Mouse (Mus musculus) C2C12 (cell line): ENCODE data around the gene Mroh2a. TPM values are rescaled to one million over a fixed set of nuclear protein-coding genes. Genes with fewer than 3 reads are reported as not detected.

ENCODE experiments used
- H3K27me3 ChIP-seq: one replicate; pipeline ENCODE4 v1.6.1; 2011; ENCODE audit not compliant: control insufficient read depth, insufficient read depth, insufficient read length
- H3K36me3 ChIP-seq: one replicate; pipeline ENCODE4 v1.6.1; 2011; ENCODE audit not compliant: control insufficient read depth, insufficient read depth
- H3K4me3 ChIP-seq: one replicate; pipeline ENCODE4 v1.5.1; 2011; ENCODE audit warnings: mild to moderate bottlenecking, control low read depth; ENCODE audit not compliant: poor library complexity, insufficient read depth, severe bottlenecking
- H3K79me2 ChIP-seq: one replicate; pipeline ENCODE4 v1.6.1; 2011; ENCODE audit not compliant: control insufficient read depth, insufficient read depth
- H3K79me3 ChIP-seq: one replicate; pipeline ENCODE4 v1.6.1; 2011; ENCODE audit warnings: low read depth, control low read depth
- H3ac ChIP-seq: one replicate; pipeline ENCODE3; 2011; ENCODE audit warnings: low read depth; ENCODE audit not compliant: control insufficient read depth, insufficient read length
- CEBPB ChIP-seq: IDR thresholded peaks from one replicate; pipeline ENCODE4 v1.6.1; 2011; ENCODE audit warnings: low read depth, mild to moderate bottlenecking, control low read depth, moderate library complexity
- CTCF ChIP-seq: IDR thresholded peaks from one replicate; pipeline ENCODE4 v1.5.1; 2011; ENCODE audit not compliant: control insufficient read depth, insufficient read depth, insufficient read length
- FOSL1 ChIP-seq: IDR thresholded peaks from one replicate; pipeline ENCODE4 v1.8.0; 2011; ENCODE audit warnings: mild to moderate bottlenecking, low read length; ENCODE audit not compliant: poor library complexity, insufficient read depth, severe bottlenecking
- MAX ChIP-seq: IDR thresholded peaks from one replicate; pipeline ENCODE4 v1.6.1; 2011; ENCODE audit warnings: mild to moderate bottlenecking, control low read depth
- MYOD1 ChIP-seq: IDR thresholded peaks from one replicate; pipeline ENCODE4 v1.6.1; 2011; ENCODE audit warnings: low read depth; ENCODE audit not compliant: control insufficient read depth, insufficient read length
- MYOG ChIP-seq: IDR thresholded peaks from one replicate; pipeline ENCODE4 v1.6.1; 2011; ENCODE audit not compliant: control insufficient read depth, insufficient read length; ENCODE audit errors: extremely low read depth
- USF1 ChIP-seq: IDR thresholded peaks from one replicate; pipeline ENCODE4 v1.6.1; 2011; ENCODE audit warnings: low read depth, mild to moderate bottlenecking, control low read depth, moderate library complexity
- polyA plus RNA-seq: library from polyadenylated mRNA; unstranded; fragments of >200 nt; fragmentation: generic; extraction: Trizol; gene quantifications from one replicate; pipeline ENCODE4 v1.2.1, GENCODE M21; 2012; ENCODE audit warnings: missing spikeins

Gene Mroh2a
- polyA plus RNA-seq, 1 experiment = 0.69 TPM

GRCm38 (mm10) chr1:88263778-88264177, 37.0 kb downstream of the Mroh2a start:
- no peak overlapping the region for H3K4me3 ChIP-seq
- H3K79me2 ChIP-seq = peaks cover 62% of the 10 kb centered on the region
- no peaks in the 10 kb centered on the region for H3K27me3 ChIP-seq
- TF ChIP-seq MAX (no peak), CTCF (no peak), USF1 (no peak), CEBPB (no peak), MYOG (no peak), MYOD1 (no peak)
- H3ac ChIP-seq = no peak overlapping the region
- H3K36me3 ChIP-seq = peaks cover 78% of the 10 kb centered on the region
- H3K79me3 ChIP-seq = peaks cover 9% of the 10 kb centered on the region

- no peaks in the 10 kb centered on the region for H3K27me3 ChIP-seq
- no peak overlapping the region for H3ac ChIP-seq
- H3K4me3 ChIP-seq = no peak overlapping the region
- TF ChIP-seq CEBPB (no peak), CTCF (no peak), MYOD1 (no peak), USF1 (no peak), FOSL1 (no peak), MYOG (no peak), MAX (no peak)
- peaks cover 84% of the 10 kb centered on the region for H3K36me3 ChIP-seq
- peaks cover 9% of the 10 kb centered on the region for H3K79me3 ChIP-seq
- peaks cover 62% of the 10 kb centered on the region for H3K79me2 ChIP-seq
Measured at GRCm38 (mm10) chr1:88264237-88264868, 37.6 kb downstream of the Mroh2a start.

- Histone ChIP-seq H3K79me2 (peaks cover 62% of the 10 kb centered on the region), H3K27me3 (no peaks in the 10 kb centered on the region), H3ac (no peak overlapping the region), H3K36me3 (peaks cover 89% of the 10 kb centered on the region), H3K79me3 (peaks cover 9% of the 10 kb centered on the region), H3K4me3 (no peak overlapping the region)
- TF ChIP-seq CEBPB = no peak
- no peak for TF ChIP-seq CTCF
- no peak for TF ChIP-seq MYOG
- no peak for TF ChIP-seq MAX
- TF ChIP-seq FOSL1 = no peak
- no peak for TF ChIP-seq USF1
- TF ChIP-seq MYOD1 = no peak
Measured at GRCm38 (mm10) chr1:88264869-88265240, 38.1 kb downstream of the Mroh2a start.

GRCm38 (mm10) chr1:88266123-88266522, 39.3 kb downstream of the Mroh2a start:
- Histone ChIP-seq H3K79me2 (peaks cover 62% of the 10 kb centered on the region), H3K4me3 (no peak overlapping the region), H3K27me3 (no peaks in the 10 kb centered on the region), H3ac (no peak overlapping the region), H3K36me3 (peaks cover 93% of the 10 kb centered on the region), H3K79me3 (peaks cover 9% of the 10 kb centered on the region)
- no peak for TF ChIP-seq CTCF
- TF ChIP-seq MAX = no peak
- no peak for TF ChIP-seq FOSL1
- TF ChIP-seq MYOG = no peak
- no peak for TF ChIP-seq CEBPB
- TF ChIP-seq MYOD1 = no peak
- no peak for TF ChIP-seq USF1

DNA sequence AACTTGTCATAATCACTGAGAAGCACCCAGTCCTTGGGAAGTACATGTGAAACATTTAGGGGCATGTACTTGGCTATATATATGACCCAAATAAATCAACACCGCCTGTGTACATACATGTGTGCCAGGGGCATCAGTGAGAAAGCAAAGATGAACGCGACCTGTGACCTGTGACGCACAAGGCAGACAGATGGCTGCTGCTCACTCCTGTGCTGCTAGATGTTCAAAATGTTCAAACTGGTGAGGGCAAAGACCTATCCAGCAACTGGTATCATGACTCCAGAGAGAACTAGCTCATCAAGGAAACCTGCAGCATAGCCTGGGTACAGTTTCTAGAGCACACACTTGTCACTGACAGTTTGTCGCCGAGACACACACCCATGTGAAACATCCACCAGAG, 40.7 kb downstream of the Mroh2a start:
- TF ChIP-seq FOSL1 (no peak), CTCF (no peak), USF1 (no peak), MAX (no peak), MYOG (no peak), CEBPB (no peak), MYOD1 (no peak)
- peaks cover 92% of the 10 kb centered on the region for H3K36me3 ChIP-seq
- H3K4me3 ChIP-seq = no peak overlapping the region
- no peak overlapping the region for H3ac ChIP-seq
- no peaks in the 10 kb centered on the region for H3K27me3 ChIP-seq
- H3K79me3 ChIP-seq = peaks cover 9% of the 10 kb centered on the region
- H3K79me2 ChIP-seq = peaks cover 64% of the 10 kb centered on the region

GRCm38 (mm10) chr1:88268070-88268469, 41.3 kb downstream of the Mroh2a start:
- Histone ChIP-seq H3K79me3 (peaks cover 14% of the 10 kb centered on the region), H3K27me3 (no peaks in the 10 kb centered on the region), H3K36me3 (peaks cover 92% of the 10 kb centered on the region), H3ac (no peak overlapping the region), H3K79me2 (peaks cover 67% of the 10 kb centered on the region), H3K4me3 (no peak overlapping the region)
- TF ChIP-seq USF1 (no peak), FOSL1 (no peak), CEBPB (no peak), CTCF (no peak), MAX (no peak), MYOD1 (no peak), MYOG (no peak)
